Mouse (Mus musculus) left cerebral cortex, adult 8-10 months (tissue): ENCODE data around the gene Hoxd10. TPM values are rescaled to one million over a fixed set of nuclear protein-coding genes. Genes with fewer than 3 reads are reported as not detected.

ENCODE experiments used
- DNase-seq, 2 experiments: peaks; one replicate each; pipeline ENCODE4 v3.0.0; 2022; ENCODE audit warnings: low spot score in 2 of 2
- total RNA-seq, 4 experiments: library from RNA; stranded (reverse); gene quantifications; 2 replicates each; pipeline ENCODE4 v1.2.4; 2022

Hoxd10 gene
- total RNA-seq, 4 experiments from 2014 or later, result not detected

GRCm38 (mm10) chr2:74666411-74666810 lies 25.3 kb upstream of the Hoxd10 start:
- no peak for DNase-seq

- DNase-seq, result no peak
Measured at GRCm38 (mm10) chr2:74667191-74667841, 24.4 kb upstream of the Hoxd10 start.

- DNase-seq, result no peak
Measured at GRCm38 (mm10) chr2:74667842-74668357, 23.8 kb upstream of the Hoxd10 start, which contains the start of gene Hoxd13. Gene Hoxd13, plus strand, starts transcription at chr2:74668310.

GRCm38 (mm10) chr2:74668370-74669229 lies 23.1 kb upstream of the Hoxd10 start:
- DNase-seq, result no peak

GRCm38 (mm10) chr2:74669230-74669578 lies 22.5 kb upstream of the Hoxd10 start:
- no peak for DNase-seq

- DNase-seq, result no peak
Measured at GRCm38 (mm10) chr2:74669650-74670235, 22.0 kb upstream of the Hoxd10 start.

- DNase-seq, result no peak
Measured at GRCm38 (mm10) chr2:74670632-74671188, 21.0 kb upstream of the Hoxd10 start.

- DNase-seq, result no peak
Measured at GRCm38 (mm10) chr2:74671847-74672246, 19.9 kb upstream of the Hoxd10 start.

- DNase-seq, result no peak
Measured at GRCm38 (mm10) chr2:74672481-74673362, 19.0 kb upstream of the Hoxd10 start.

- no peak for DNase-seq
Measured at GRCm38 (mm10) chr2:74673835-74674425, 17.8 kb upstream of the Hoxd10 start.

- no peak for DNase-seq
Measured at GRCm38 (mm10) chr2:74674881-74675665, 16.7 kb upstream of the Hoxd10 start, which contains the start of gene Hoxd12. Gene Hoxd12, plus strand, starts transcription at chr2:74675013.

GRCm38 (mm10) chr2:74675666-74676282 lies 15.9 kb upstream of the Hoxd10 start:
- no peak for DNase-seq

- no peak for DNase-seq
Measured at GRCm38 (mm10) chr2:74676376-74677052, 15.2 kb upstream of the Hoxd10 start.

- no peak for DNase-seq
Measured at GRCm38 (mm10) chr2:74677106-74677505, 14.6 kb upstream of the Hoxd10 start.

GRCm38 (mm10) chr2:74678891-74679595 lies 12.7 kb upstream of the Hoxd10 start, which contains the start of gene Hoxd11:
Gene Hoxd11, plus strand, starts transcription at chr2:74679557.
- no peak for DNase-seq

GRCm38 (mm10) chr2:74679596-74679971 lies 12.1 kb upstream of the Hoxd10 start:
- DNase-seq, result no peak

GRCm38 (mm10) chr2:74679980-74680379 lies 11.7 kb upstream of the Hoxd10 start:
- no peak for DNase-seq
